Mouse (Mus musculus) adipose tissue, adult 10 weeks (tissue): Measurements from ENCODE around the gene Katnbl1. TPM values are rescaled to one million over a fixed set of nuclear protein-coding genes. Genes with fewer than 3 reads are reported as not detected.

ENCODE experiments used
- polyA plus RNA-seq: library from polyadenylated mRNA; stranded (reverse); fragments of 350-450 nt; fragmentation: Illumina TruSeq; extraction: RNeasy Lipid Tissue Mini Kit (QIAGEN cat#74804); gene quantifications from one replicate; pipeline ENCODE4 v1.2.3, GENCODE M21; 2014; ENCODE audit warnings: low read depth, low replicate concordance

The Katnbl1 gene
- polyA plus RNA-seq: 16.6 TPM

GRCm38 (mm10) chr2:112378973-112379898 lies at the start of gene Katnbl1:
Gene Katnbl1 (plus strand): TSS chr2:112379211.

GRCm38 (mm10) chr2:112367726-112368673 lies 11.0 kb upstream of the Katnbl1 start, which contains the start of gene Emc4:
Gene Emc4 (minus strand): TSS chr2:112368027.

GRCm38 (mm10) chr2:112454862-112455564 lies 76.0 kb downstream of the Katnbl1 start, which contains the start of gene Emc7:
Gene Emc7 (plus strand): TSS chr2:112454997.

Other genes with a start within 250 kb of the Katnbl1 start
- gene Olfr1316, start 244.2 kb upstream of the Katnbl1 start, polyA plus RNA-seq: not detected
- not detected for gene Olfr1317, start 238.9 kb upstream of the Katnbl1 start, polyA plus RNA-seq
- not detected for gene Olfr1318, start 225.0 kb upstream of the Katnbl1 start, polyA plus RNA-seq
- gene Lpcat4, start 139.7 kb upstream of the Katnbl1 start, polyA plus RNA-seq: 7.1 TPM
- 0.45 TPM for gene Nutm1, start 119.9 kb upstream of the Katnbl1 start, polyA plus RNA-seq
- gene Nop10, start 117.3 kb upstream of the Katnbl1 start, polyA plus RNA-seq: 83.2 TPM
- gene Slc12a6, start 113.4 kb upstream of the Katnbl1 start, polyA plus RNA-seq: 23.8 TPM
- gene Gm21985, start 112.9 kb upstream of the Katnbl1 start, polyA plus RNA-seq: not detected
- 105 TPM for gene Emc4, start 11.2 kb upstream of the Katnbl1 start, polyA plus RNA-seq
- 24.3 TPM for gene Emc7, start 75.8 kb downstream of the Katnbl1 start, polyA plus RNA-seq
- not detected for gene Chrm5, start 101.6 kb downstream of the Katnbl1 start, polyA plus RNA-seq
- gene Aven, start 113.8 kb downstream of the Katnbl1 start, polyA plus RNA-seq: 12.7 TPM